Mouse (Mus musculus): Measurements from ENCODE around the gene Gde1.

GRCm38 (mm10) chr7:118696146-118696545, 9.4 kb downstream of the Gde1 start:
- no peak for TF ChIP-seq GATA1 (IDR thresholded peaks at IDR 0.05; ENCODE audit: borderline replicate concordance, low read length)
- TF ChIP-seq FLI1 (IDR thresholded peaks at IDR 0.05; ENCODE audit: low read length), result no peak
